Mouse (Mus musculus) cortical plate, adult 2 months (tissue): ENCODE data around the gene Rbm33.
A peak's percentile ranks its signal among the peaks of the same experiment; 100 is the strongest.

ENCODE experiments used
- CTCF ChIP-seq: fragments of 200-500 bp; IDR thresholded peaks from 2 replicates; pipeline ENCODE4 v1.5.1; 2011; ENCODE audit warnings: mild to moderate bottlenecking, control low read depth, low read length; ENCODE audit not compliant: insufficient read depth; ENCODE audit errors: extremely low read depth
- POLR2A ChIP-seq: fragments of 200-500 bp; IDR thresholded peaks from 2 replicates; pipeline ENCODE4 v1.6.1; 2011; ENCODE audit warnings: mild to moderate bottlenecking, low read length, control low read depth; ENCODE audit not compliant: insufficient read depth; ENCODE audit errors: extremely low read depth

- TF ChIP-seq CTCF (peak; percentile 89), POLR2A (no peak)
Measured at GRCm38 (mm10) chr5:28293990-28294389, 22.9 kb upstream of the Rbm33 start.
